Mouse (Mus musculus) neural tube, embryonic 13.5 days (tissue): ENCODE measurements around the gene Ankrd34a. TPM values are rescaled to one million over a fixed set of nuclear protein-coding genes. Genes with fewer than 3 reads are reported as not detected.

Source experiments
- ATAC-seq: fragments of 200-750 bp; cut with Nextera tagmentation; 2 replicates; pipeline ENCODE4 v1.8.0; 2017; ENCODE audit warnings: low read depth, mild to moderate bottlenecking, moderate TSS enrichment, moderate library complexity
- H3K27ac ChIP-seq: fragments of 300-500 bp; sonication (generic); replicated peaks from 2 replicates; pipeline ENCODE4 v1.5.1; 2015; ENCODE audit warnings: moderate library complexity, mild to moderate bottlenecking, inconsistent platforms
- H3K27me3 ChIP-seq: fragments of 300-500 bp; sonication (generic); 2 replicates; pipeline ENCODE4 v1.6.1; 2015; ENCODE audit warnings: mild to moderate bottlenecking, inconsistent platforms
- H3K36me3 ChIP-seq: fragments of 300-500 bp; sonication (generic); 2 replicates; pipeline ENCODE4 v1.6.1; 2015; ENCODE audit warnings: mild to moderate bottlenecking, inconsistent platforms
- H3K4me1 ChIP-seq: fragments of 300-500 bp; sonication (generic); replicated peaks from 2 replicates; pipeline ENCODE4 v1.6.1; 2015; ENCODE audit warnings: inconsistent platforms
- H3K4me2 ChIP-seq: fragments of 300-500 bp; sonication (generic); 2 replicates; pipeline ENCODE4 v1.6.1; 2015; ENCODE audit warnings: inconsistent platforms, mild to moderate bottlenecking, moderate library complexity
- H3K4me3 ChIP-seq: fragments of 300-500 bp; sonication (generic); 2 replicates; pipeline ENCODE4 v1.5.1; 2015; ENCODE audit warnings: mild to moderate bottlenecking, inconsistent platforms
- H3K9ac ChIP-seq: fragments of 300-500 bp; sonication (generic); 2 replicates; pipeline ENCODE4 v1.6.1; 2015; ENCODE audit warnings: moderate library complexity, mild to moderate bottlenecking, inconsistent platforms
- H3K9me3 ChIP-seq: fragments of 300-500 bp; sonication (generic); 2 replicates; pipeline ENCODE4 v1.6.1; 2016; ENCODE audit warnings: inconsistent platforms
- WGBS: fragments of 180-500 bp; shearing (Covaris S2); methylation state at CpG from one replicate; pipeline ENCODE4 v1.1.7; 2015; 5-methylcytosine and 5-hydroxymethylcytosine counted together
- polyA plus RNA-seq: library from polyadenylated mRNA; unstranded; fragments of >200 nt; fragmentation: Nextera tagmentation; extraction: Ambion mirVana; gene quantifications from 2 replicates; pipeline ENCODE4 v1.2.1, GENCODE M21; 2015

Ankrd34a gene
- polyA plus RNA-seq, 1 experiment from 2014 or later: 11.0 TPM

GRCm38 (mm10) chr3:96576005-96576658, 20.3 kb upstream of the Ankrd34a start:
- H3K4me1 ChIP-seq: peaks cover 34% of the 10 kb centered on the region
- H3K27me3 ChIP-seq: no peaks in the 10 kb centered on the region; the same call in 1 of the 2 replicates
- peak overlapping the region; percentile 18 for H3K4me3 ChIP-seq
- no peaks in the 10 kb centered on the region for H3K9me3 ChIP-seq
- H3K4me2 ChIP-seq: peak overlapping the region; percentile 52
- no peaks in the 10 kb centered on the region for H3K36me3 ChIP-seq
- peak overlapping the region; percentile 88 for H3K27ac ChIP-seq
- no peak for ATAC-seq
- 45% methylated on average over 14 of the region's 14 CpGs for WGBS
- peak overlapping the region; percentile 43; the same call in 1 of the 2 replicates for H3K9ac ChIP-seq

GRCm38 (mm10) chr3:96576690-96577541, 19.5 kb upstream of the Ankrd34a start, which contains the start of gene Gm16253:
TSS of gene Gm16253 (plus strand) at chr3:96576984.
- H3K4me2 ChIP-seq: peak within 1 kb of the TSS; percentile 52
- no peaks in the 10 kb centered on the region for H3K36me3 ChIP-seq
- peak within 1 kb of the TSS; percentile 43; the same call in 1 of the 2 replicates for H3K9ac ChIP-seq
- peak; percentile 79 for ATAC-seq
- no peaks in the 10 kb centered on the region for H3K9me3 ChIP-seq
- 13% methylated on average over 17 of the region's 17 CpGs for WGBS
- peaks cover 35% of the 10 kb centered on the region for H3K4me1 ChIP-seq
- peak within 1 kb of the TSS; percentile 18 for H3K4me3 ChIP-seq
- H3K27ac ChIP-seq: peak within 1 kb of the TSS; percentile 88
- H3K27me3 ChIP-seq: peaks cover 5% of the 10 kb centered on the region; the same call in 1 of the 2 replicates

- ATAC-seq: no peak
These were observed 18.9 kb upstream of the Ankrd34a start for GRCm38 (mm10) chr3:96577566-96577965.

GRCm38 (mm10) chr3:96578561-96579238, 17.7 kb upstream of the Ankrd34a start:
- Histone ChIP-seq H3K4me3 (no peak overlapping the region), H3K9ac (no peak overlapping the region), H3K9me3 (no peaks in the 10 kb centered on the region), H3K4me1 (peaks cover 35% of the 10 kb centered on the region), H3K27me3 (peaks cover 8% of the 10 kb centered on the region; the same call in 1 of the 2 replicates), H3K4me2 (no peak overlapping the region), H3K27ac (no peak overlapping the region), H3K36me3 (no peaks in the 10 kb centered on the region)
- ATAC-seq: no peak
- WGBS: 79% methylated on average over 12 of the region's 12 CpGs

More at GRCm38 (mm10) chr3:96577566-96577965, 18.9 kb upstream of the Ankrd34a start:
- Histone ChIP-seq H3K27ac (peak overlapping the region; percentile 88), H3K27me3 (peaks cover 8% of the 10 kb centered on the region; the same call in 1 of the 2 replicates), H3K4me3 (no peak overlapping the region), H3K9ac (0 out of 2 replicates have a peak overlapping the region, but pooled peaks have one; percentile 43), H3K36me3 (no peaks in the 10 kb centered on the region), H3K4me2 (peak overlapping the region; percentile 52; the same call in 1 of the 2 replicates), H3K4me1 (peaks cover 35% of the 10 kb centered on the region), H3K9me3 (no peaks in the 10 kb centered on the region)
- WGBS: 39% methylated on average over 4 of the region's 4 CpGs

GRCm38 (mm10) chr3:96579239-96579750, 17.1 kb upstream of the Ankrd34a start:
- peaks cover 35% of the 10 kb centered on the region for H3K4me1 ChIP-seq
- no peak overlapping the region for H3K27ac ChIP-seq
- peaks cover 8% of the 10 kb centered on the region; the same call in 1 of the 2 replicates for H3K27me3 ChIP-seq
- no peak overlapping the region for H3K4me3 ChIP-seq
- H3K36me3 ChIP-seq: no peaks in the 10 kb centered on the region
- H3K9ac ChIP-seq: 0 out of 2 replicates have a peak overlapping the region, but pooled peaks have one; percentile 41
- no peaks in the 10 kb centered on the region for H3K9me3 ChIP-seq
- ATAC-seq: no peak
- WGBS: 68% methylated on average over 4 of the region's 4 CpGs
- H3K4me2 ChIP-seq: no peak overlapping the region

- Histone ChIP-seq H3K36me3 (no peaks in the 10 kb centered on the region), H3K4me2 (peak overlapping the region; percentile 57), H3K27ac (peak overlapping the region; percentile 42; the same call in 1 of the 2 replicates), H3K4me1 (peaks cover 35% of the 10 kb centered on the region), H3K4me3 (peak overlapping the region; percentile 25), H3K9ac (peak overlapping the region; percentile 67), H3K9me3 (no peaks in the 10 kb centered on the region), H3K27me3 (peaks cover 8% of the 10 kb centered on the region; the same call in 1 of the 2 replicates)
- WGBS: 15% methylated on average over 16 of the region's 16 CpGs
- peak; percentile 82 for ATAC-seq
These were observed 16.5 kb upstream of the Ankrd34a start for GRCm38 (mm10) chr3:96579885-96580454.

- Histone ChIP-seq H3K9ac (no peak overlapping the region), H3K27ac (no peak overlapping the region), H3K4me2 (no peak overlapping the region), H3K27me3 (peaks cover 8% of the 10 kb centered on the region; the same call in 1 of the 2 replicates), H3K36me3 (no peaks in the 10 kb centered on the region), H3K4me1 (peaks cover 30% of the 10 kb centered on the region), H3K9me3 (no peaks in the 10 kb centered on the region), H3K4me3 (no peak overlapping the region)
- 47% methylated on average over 6 of the region's 6 CpGs for WGBS
- ATAC-seq: no peak
These were observed 15.3 kb upstream of the Ankrd34a start for GRCm38 (mm10) chr3:96581141-96581540.

GRCm38 (mm10) chr3:96581771-96582515, 14.5 kb upstream of the Ankrd34a start:
- Histone ChIP-seq H3K4me1 (peaks cover 22% of the 10 kb centered on the region), H3K4me3 (no peak overlapping the region), H3K9ac (no peak overlapping the region), H3K36me3 (no peaks in the 10 kb centered on the region), H3K9me3 (no peaks in the 10 kb centered on the region), H3K27ac (no peak overlapping the region), H3K27me3 (peaks cover 8% of the 10 kb centered on the region; the same call in 1 of the 2 replicates), H3K4me2 (no peak overlapping the region)
- 85% methylated on average over 16 of the region's 16 CpGs for WGBS
- ATAC-seq: no peak

- Histone ChIP-seq H3K36me3 (no peaks in the 10 kb centered on the region), H3K27me3 (peaks cover 8% of the 10 kb centered on the region; the same call in 1 of the 2 replicates), H3K4me2 (no peak overlapping the region), H3K4me1 (peaks cover 15% of the 10 kb centered on the region), H3K9me3 (no peaks in the 10 kb centered on the region), H3K27ac (no peak overlapping the region), H3K9ac (no peak overlapping the region), H3K4me3 (no peak overlapping the region)
- ATAC-seq: no peak
- WGBS: 91% methylated on average over 5 of the region's 5 CpGs
These were observed 13.1 kb upstream of the Ankrd34a start for GRCm38 (mm10) chr3:96583386-96583785.

GRCm38 (mm10) chr3:96590657-96591056, 5.8 kb upstream of the Ankrd34a start:
- 81% methylated on average over 4 of the region's 4 CpGs for WGBS
- H3K27me3 ChIP-seq: peaks cover 8% of the 10 kb centered on the region
- ATAC-seq: no peak
- H3K4me2 ChIP-seq: no peak overlapping the region
- H3K4me1 ChIP-seq: peaks cover 14% of the 10 kb centered on the region
- H3K4me3 ChIP-seq: no peak overlapping the region
- H3K9ac ChIP-seq: no peak overlapping the region
- H3K27ac ChIP-seq: no peak overlapping the region
- H3K9me3 ChIP-seq: no peaks in the 10 kb centered on the region
- H3K36me3 ChIP-seq: no peaks in the 10 kb centered on the region
